Mouse (Mus musculus) limb, embryonic 14.5 days (tissue): ENCODE results near the gene Guk1. TPM values are rescaled to one million over a fixed set of nuclear protein-coding genes. Genes with fewer than 3 reads are reported as not detected.

ENCODE experiments used
- ATAC-seq: fragments of 200-750 bp; cut with Nextera tagmentation; 2 replicates; pipeline ENCODE4 v1.8.0; 2017; ENCODE audit warnings: low read depth, moderate number of reproducible peaks, moderate TSS enrichment; ENCODE audit not compliant: low FRiP score
- DNase-seq: peaks from one replicate; pipeline ENCODE4 v3.0.0-alpha.2; 2015; ENCODE audit warnings: low spot score
- H3K27ac ChIP-seq: fragments of 300-500 bp; sonication (generic); replicated peaks from 2 replicates; pipeline ENCODE4 v1.5.1; 2014; ENCODE audit warnings: low read depth, mild to moderate bottlenecking, low read length, moderate library complexity, mixed read lengths
- H3K27me3 ChIP-seq: fragments of 300-500 bp; sonication (generic); 2 replicates; pipeline ENCODE4 v1.6.1; 2014; ENCODE audit warnings: low read length, mixed read lengths; ENCODE audit not compliant: control insufficient read depth, insufficient read depth
- H3K36me3 ChIP-seq: fragments of 300-500 bp; sonication (generic); 2 replicates; pipeline ENCODE4 v1.6.1; 2014; ENCODE audit warnings: mild to moderate bottlenecking, low read length, moderate library complexity, mixed read lengths; ENCODE audit not compliant: control insufficient read depth, insufficient read depth
- H3K4me1 ChIP-seq: fragments of 300-500 bp; sonication (generic); 2 replicates; pipeline ENCODE4 v1.6.1; 2014; ENCODE audit warnings: antibody characterized with exemption, low read length, mixed read lengths; ENCODE audit not compliant: control insufficient read depth, insufficient read depth
- H3K4me2 ChIP-seq: fragments of 300-500 bp; sonication (generic); replicated peaks from 2 replicates; pipeline ENCODE4 v1.6.1; 2014; ENCODE audit warnings: low read depth, mild to moderate bottlenecking, low read length, moderate library complexity; ENCODE audit not compliant: severe bottlenecking
- H3K4me3 ChIP-seq: fragments of 300-500 bp; sonication (generic); replicated peaks from 2 replicates; pipeline ENCODE4 v1.5.1; 2014; ENCODE audit warnings: low read length
- H3K9ac ChIP-seq: fragments of 300-500 bp; sonication (generic); 2 replicates; pipeline ENCODE4 v1.6.1; 2014; ENCODE audit warnings: mild to moderate bottlenecking, low read depth, low read length, moderate library complexity; ENCODE audit not compliant: severe bottlenecking
- H3K9me3 ChIP-seq: fragments of 300-500 bp; sonication (generic); 2 replicates; pipeline ENCODE4 v1.6.1; 2016; ENCODE audit warnings: low read length; ENCODE audit not compliant: control insufficient read depth
- POLR2A ChIP-seq: fragments of 200-500 bp; IDR thresholded peaks from 2 replicates; pipeline ENCODE4 v1.8.0; 2012; ENCODE audit warnings: inconsistent platforms, mild to moderate bottlenecking, moderate library complexity, borderline replicate concordance; ENCODE audit not compliant: insufficient read depth, insufficient read length; ENCODE audit errors: extremely low read depth
- WGBS: fragments of 180-500 bp; shearing (Covaris S2); extraction: QIAGEN DNeasy Blood & Tissue Kit; methylation state at CpG from one replicate; pipeline ENCODE4 v1.1.7; 2014; 5-methylcytosine and 5-hydroxymethylcytosine counted together
- polyA plus RNA-seq, 2 experiments: library from polyadenylated mRNA; depleted of rRNA in 1 of 2; stranded (reverse) in 1 of 2; unstranded in 1 of 2; fragments of >200 nt; fragmentation: Nextera tagmentation in 1 of 2; extraction: Ambion mirVana in 1 of 2; gene quantifications; 2 replicates each; pipeline versions ENCODE4 v1.2.1 to v1.2.3; 2012 to 2014

Gene Guk1
- polyA plus RNA-seq, 2 experiments = 101 to 129 TPM

DNA sequence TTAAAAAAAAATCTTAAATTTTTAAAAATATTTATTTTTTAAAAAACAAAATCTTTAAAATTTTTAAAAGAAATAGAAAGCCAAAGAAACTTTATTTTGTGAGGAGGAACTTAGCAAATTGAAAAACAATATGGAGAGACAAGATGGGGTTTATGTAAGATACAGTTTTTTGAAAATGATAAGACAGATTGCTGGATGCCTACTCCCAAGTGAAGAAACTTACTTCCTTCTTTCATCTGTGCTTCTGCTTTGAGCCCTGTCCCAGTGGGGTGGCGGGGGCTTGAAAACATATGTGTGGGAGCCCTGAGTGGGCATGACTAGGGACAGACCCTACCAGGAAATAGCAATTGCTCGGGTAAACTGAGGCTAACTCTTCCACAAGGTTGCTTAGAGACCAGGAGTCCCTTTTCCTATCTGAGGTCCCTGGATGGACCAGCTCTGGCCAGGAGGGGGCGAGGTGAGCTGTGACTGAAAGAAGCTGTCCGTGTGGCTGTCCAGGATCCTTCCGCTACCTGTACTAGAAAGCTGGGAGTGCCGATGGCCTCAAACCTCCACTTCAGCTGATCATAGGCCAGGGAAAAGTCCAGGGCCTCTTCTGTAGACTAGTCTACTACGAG lies 38.2 kb upstream of the Guk1 start:
- Histone ChIP-seq H3K27ac (no peak overlapping the region), H3K9me3 (no peaks in the 10 kb centered on the region), H3K9ac (no peak overlapping the region; the same call in 1 of the 2 replicates), H3K4me1 (peaks cover 19% of the 10 kb centered on the region), H3K36me3 (0 out of 2 replicates have a peak, but pooled peaks cover 1% of the 10 kb centered on the region), H3K27me3 (no peaks in the 10 kb centered on the region), H3K4me2 (no peak overlapping the region), H3K4me3 (no peak overlapping the region)
- WGBS = 16% methylated on average over 7 of the region's 7 CpGs
- ATAC-seq (no peak), DNase-seq (peak; percentile 45)
- TF ChIP-seq POLR2A = no peak

DNA sequence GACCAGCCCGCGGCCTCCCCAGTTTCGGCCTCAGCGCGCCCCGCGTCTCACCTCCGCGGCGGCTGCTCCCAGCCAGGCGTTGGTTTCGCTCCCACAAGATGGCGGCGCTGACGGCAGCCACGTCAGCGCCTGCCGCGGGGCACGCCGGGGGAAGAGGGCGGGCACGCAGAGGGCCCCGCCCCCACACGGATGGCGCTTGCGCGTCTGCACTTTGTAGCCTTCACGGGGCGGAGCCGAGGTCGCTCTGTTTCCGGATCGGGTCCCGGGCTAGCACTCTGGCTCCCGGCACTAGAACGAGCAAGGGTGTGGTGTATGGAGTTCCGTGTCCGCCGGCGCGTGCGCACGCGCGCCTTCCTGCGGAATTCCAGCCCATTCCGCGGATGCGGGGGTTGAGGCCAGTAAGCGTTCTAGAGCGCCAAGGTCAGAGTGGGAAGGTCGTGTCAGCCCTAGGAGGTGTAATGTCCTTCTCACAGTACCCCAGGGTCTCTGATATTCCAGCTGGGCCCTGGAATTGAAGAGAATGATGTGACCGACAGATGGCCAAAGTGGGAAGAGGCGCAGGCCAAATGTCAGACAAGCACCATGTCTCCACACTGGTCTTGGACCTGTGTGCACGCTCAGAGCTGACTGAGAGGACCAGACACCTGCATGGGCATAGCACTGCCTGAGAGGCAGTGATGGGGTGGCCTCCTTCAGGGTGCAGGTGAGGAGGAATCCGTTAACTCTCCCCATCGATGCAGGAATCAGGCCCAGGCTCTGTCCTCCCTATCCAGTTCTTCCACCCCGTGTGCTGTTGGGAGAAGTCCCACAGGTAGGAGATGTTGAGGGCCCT lies 36.3 kb upstream of the Guk1 start, which contains the start of gene Arf1:
TSS of gene Arf1 (minus strand) at position 149 of the 832 bp plus-strand sequence.
- Histone ChIP-seq H3K9ac (peak within 1 kb of the TSS; percentile 100), H3K27me3 (no peaks in the 10 kb centered on the region), H3K27ac (peak within 1 kb of the TSS; percentile 98), H3K36me3 (peaks cover 17% of the 10 kb centered on the region), H3K9me3 (no peaks in the 10 kb centered on the region), H3K4me1 (peaks cover 33% of the 10 kb centered on the region), H3K4me2 (peak within 1 kb of the TSS; percentile 77), H3K4me3 (peak within 1 kb of the TSS; percentile 100)
- ATAC-seq (peak; percentile 96), DNase-seq (peak; percentile 96)
- peak; percentile 81; the same call in 1 of the 2 replicates for TF ChIP-seq POLR2A
- WGBS = 6% methylated on average over 40 of the region's 59 CpGs

DNA sequence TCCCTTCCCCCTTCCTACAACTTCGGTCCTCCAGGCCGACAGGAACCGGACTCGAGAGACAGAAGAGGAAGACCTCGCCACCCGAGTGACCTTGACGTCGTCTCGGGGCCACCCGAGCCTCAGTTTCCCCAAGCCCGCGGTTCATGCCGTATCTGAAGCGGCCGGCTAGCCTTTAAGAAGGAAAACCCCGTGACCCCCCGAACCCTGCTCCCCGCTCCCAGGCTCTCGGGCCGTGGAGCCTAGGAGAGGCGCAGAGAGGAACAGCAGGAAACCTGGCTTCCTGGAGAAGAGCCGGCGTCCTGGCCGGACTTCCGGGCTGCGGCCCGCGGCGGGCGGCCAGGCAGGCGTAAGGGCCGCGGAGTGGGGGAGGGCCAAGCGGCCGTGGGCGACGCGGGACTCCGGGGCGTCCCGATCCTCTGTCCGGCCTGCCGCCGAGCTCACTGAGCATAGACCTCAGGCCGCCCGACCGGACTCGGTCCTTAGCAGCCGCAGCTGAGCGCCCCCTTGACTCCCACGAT lies 35.7 kb upstream of the Guk1 start:
- peaks cover 35% of the 10 kb centered on the region for H3K4me1 ChIP-seq
- WGBS = 1% methylated on average over 38 of the region's 51 CpGs
- DNase-seq = no peak
- no peaks in the 10 kb centered on the region for H3K27me3 ChIP-seq
- ATAC-seq = peak; percentile 75
- H3K4me2 ChIP-seq = peak overlapping the region; percentile 77
- peak overlapping the region; percentile 100 for H3K4me3 ChIP-seq
- H3K27ac ChIP-seq = peak overlapping the region; percentile 98
- H3K36me3 ChIP-seq = peaks cover 20% of the 10 kb centered on the region
- peak overlapping the region; percentile 100 for H3K9ac ChIP-seq
- TF ChIP-seq POLR2A = no peak
- H3K9me3 ChIP-seq = no peaks in the 10 kb centered on the region

DNA sequence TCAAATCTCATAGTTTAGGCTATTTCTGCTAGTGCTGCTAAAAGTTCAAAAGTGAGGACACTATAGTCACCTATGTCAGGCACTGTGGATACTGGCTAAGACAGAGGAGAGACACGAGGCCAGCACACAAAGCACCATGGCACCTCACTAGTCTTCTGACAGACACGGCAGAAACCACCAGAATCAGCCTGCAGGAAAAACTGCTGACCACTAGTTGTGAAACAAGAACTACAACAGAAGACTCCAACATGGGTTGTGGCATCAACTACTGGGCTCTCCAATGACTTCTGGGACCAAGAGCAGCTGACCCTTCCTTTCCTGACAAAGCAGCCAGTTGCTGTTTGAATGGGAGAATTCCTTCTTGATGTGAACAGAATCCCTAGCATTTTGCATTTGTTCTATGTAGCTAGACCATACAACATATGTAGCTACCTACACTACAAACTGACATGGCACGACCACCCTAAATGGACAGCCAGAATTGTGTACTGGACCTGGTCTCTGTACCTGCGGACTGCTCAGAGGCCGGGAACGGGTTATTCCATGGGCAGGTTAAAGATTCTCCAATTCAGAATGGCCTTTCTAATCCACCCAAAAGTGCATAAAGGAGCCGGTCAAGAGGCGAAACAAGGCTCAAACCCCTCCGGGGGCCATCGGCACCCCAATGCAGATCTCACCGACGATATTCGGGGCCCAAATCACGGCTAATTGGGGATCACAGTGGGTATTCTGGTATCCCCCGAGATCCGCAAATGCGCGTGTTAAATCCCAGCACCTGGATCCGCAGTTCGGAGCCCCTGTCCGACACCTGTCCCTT lies 35.0 kb upstream of the Guk1 start:
- H3K4me1 ChIP-seq = peaks cover 35% of the 10 kb centered on the region
- ATAC-seq (no peak), DNase-seq (no peak)
- no peaks in the 10 kb centered on the region for H3K27me3 ChIP-seq
- peak overlapping the region; percentile 77 for H3K4me2 ChIP-seq
- TF ChIP-seq POLR2A = no peak
- WGBS = 6% methylated on average over 21 of the region's 21 CpGs
- peaks cover 20% of the 10 kb centered on the region for H3K36me3 ChIP-seq
- H3K9me3 ChIP-seq = no peaks in the 10 kb centered on the region
- peak overlapping the region; percentile 100 for H3K9ac ChIP-seq
- H3K4me3 ChIP-seq = peak overlapping the region; percentile 100
- H3K27ac ChIP-seq = peak overlapping the region; percentile 98
